Mouse (Mus musculus) forebrain, postnatal 0 days (tissue): ENCODE measurements at regions not wholly inside any gene's neighbourhood (a gene's known extent, or its start where the extent isn't known, plus 50 kb on each side); places are given as distances from the start of the nearest gene placed in this dataset.
"Not testable (repeated sequence)": the region's sequence is repeated elsewhere in the genome, so short reads cannot be mapped to it uniquely, and the experiment has no call there.

Experiments
- ATAC-seq: fragments of 200-750 bp; cut with Nextera tagmentation; 2 replicates; pipeline ENCODE4 v1.8.0; 2017; ENCODE audit warnings: mild to moderate bottlenecking, moderate library complexity
- DNase-seq: peaks from one replicate; pipeline ENCODE4 v3.0.0-alpha.2; 2015
- H3K27ac ChIP-seq: fragments of 300-500 bp; sonication (generic); 2 replicates; pipeline ENCODE4 v1.5.1; 2014; ENCODE audit warnings: low read depth, mild to moderate bottlenecking, antibody characterized with exemption, low read length, moderate library complexity, mixed read lengths
- H3K27me3 ChIP-seq: fragments of 300-500 bp; sonication (generic); 2 replicates; pipeline ENCODE4 v1.6.1; 2014; ENCODE audit warnings: mild to moderate bottlenecking, low read length, mixed read lengths; ENCODE audit not compliant: insufficient read depth
- H3K36me3 ChIP-seq: fragments of 300-500 bp; sonication (generic); 2 replicates; pipeline ENCODE4 v1.6.1; 2014; ENCODE audit warnings: mild to moderate bottlenecking, moderate library complexity; ENCODE audit not compliant: insufficient read depth
- H3K4me1 ChIP-seq: fragments of 300-500 bp; sonication (generic); 2 replicates; pipeline ENCODE4 v1.6.1; 2014; ENCODE audit warnings: antibody characterized with exemption; ENCODE audit not compliant: insufficient read depth
- H3K4me2 ChIP-seq: fragments of 300-500 bp; sonication (generic); 2 replicates; pipeline ENCODE4 v1.6.1; 2014; ENCODE audit warnings: low read depth, mild to moderate bottlenecking, moderate library complexity
- H3K4me3 ChIP-seq: fragments of 300-500 bp; sonication (generic); 2 replicates; pipeline ENCODE4 v1.5.1; 2014; ENCODE audit warnings: low read depth, low read length, mixed read lengths
- H3K9ac ChIP-seq: fragments of 300-500 bp; sonication (generic); 2 replicates; pipeline ENCODE4 v1.6.1; 2014; ENCODE audit warnings: mild to moderate bottlenecking
- H3K9me3 ChIP-seq: fragments of 300-500 bp; sonication (generic); 2 replicates; pipeline ENCODE4 v1.6.1; 2016; ENCODE audit warnings: low read length
- CTCF ChIP-seq: sonication (generic); IDR thresholded peaks from 2 replicates; pipeline ENCODE4 v1.5.1; 2016; ENCODE audit warnings: antibody characterized with exemption, control low read depth, low read depth
- WGBS: fragments of 180-500 bp; shearing (Covaris S2); extraction: QIAGEN DNeasy Blood & Tissue Kit; methylation state at CpG from one replicate; pipeline ENCODE4 v1.1.7; 2014; 5-methylcytosine and 5-hydroxymethylcytosine counted together

DNA sequence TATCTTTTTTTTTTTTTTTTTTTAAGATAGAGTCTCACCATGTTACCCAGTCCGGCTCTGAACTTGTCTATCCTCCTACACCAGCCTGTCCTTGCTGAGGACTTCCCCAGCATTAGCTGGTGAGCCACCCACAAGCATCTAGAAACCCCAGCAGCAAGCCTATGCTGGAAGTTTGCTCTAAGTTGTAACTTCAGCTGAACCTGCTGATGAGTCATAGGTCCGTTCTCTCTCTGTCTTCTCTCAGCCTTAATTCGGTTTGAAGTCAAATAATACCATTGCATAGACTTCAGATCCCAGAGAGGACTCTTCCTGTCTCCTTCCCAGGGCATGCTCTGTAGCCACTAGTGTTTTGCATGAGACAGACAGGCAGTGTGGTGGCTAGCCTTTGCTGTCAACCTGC, 68.3 kb upstream of the Myrip start:
- Histone ChIP-seq H3K4me1 (no peaks in the 10 kb centered on the region), H3K4me2 (no peak overlapping the region), H3K27me3 (no peaks in the 10 kb centered on the region), H3K9me3 (no peaks in the 10 kb centered on the region), H3K27ac (no peak overlapping the region), H3K4me3 (no peak overlapping the region), H3K9ac (no peak overlapping the region), H3K36me3 (no peaks in the 10 kb centered on the region)
- DNase-seq (no peak), ATAC-seq (no peak)
- TF ChIP-seq CTCF, result no peak
- WGBS, result 84% methylated on average over 3 of the region's 3 CpGs

GRCm38 (mm10) chr9:120235054-120235453, 66.3 kb upstream of the Myrip start:
- not testable (repeated sequence) for H3K36me3 ChIP-seq, H3K9ac ChIP-seq, H3K4me2 ChIP-seq, H3K4me1 ChIP-seq, H3K4me3 ChIP-seq, H3K27ac ChIP-seq, ATAC-seq, H3K9me3 ChIP-seq, H3K27me3 ChIP-seq, DNase-seq
- WGBS, result 93% methylated on average over 4 of the region's 4 CpGs
- TF ChIP-seq CTCF, result peak; percentile 29; the same call in 1 of the 2 replicates

- no peaks in the 10 kb centered on the region for H3K27me3 ChIP-seq
- DNase-seq (no peak), ATAC-seq (no peak)
- H3K27ac ChIP-seq, result no peak overlapping the region
- H3K36me3 ChIP-seq, result no peaks in the 10 kb centered on the region
- peak; percentile 37; the same call in 1 of the 2 replicates for TF ChIP-seq CTCF
- H3K9me3 ChIP-seq, result no peaks in the 10 kb centered on the region
- 95% methylated on average over 5 of the region's 5 CpGs for WGBS
- H3K9ac ChIP-seq, result no peak overlapping the region
- H3K4me1 ChIP-seq, result no peaks in the 10 kb centered on the region
- no peak overlapping the region for H3K4me3 ChIP-seq
- H3K4me2 ChIP-seq, result no peak overlapping the region
Observed at GRCm38 (mm10) chr9:120245444-120245843, 55.9 kb upstream of the Myrip start.

DNA sequence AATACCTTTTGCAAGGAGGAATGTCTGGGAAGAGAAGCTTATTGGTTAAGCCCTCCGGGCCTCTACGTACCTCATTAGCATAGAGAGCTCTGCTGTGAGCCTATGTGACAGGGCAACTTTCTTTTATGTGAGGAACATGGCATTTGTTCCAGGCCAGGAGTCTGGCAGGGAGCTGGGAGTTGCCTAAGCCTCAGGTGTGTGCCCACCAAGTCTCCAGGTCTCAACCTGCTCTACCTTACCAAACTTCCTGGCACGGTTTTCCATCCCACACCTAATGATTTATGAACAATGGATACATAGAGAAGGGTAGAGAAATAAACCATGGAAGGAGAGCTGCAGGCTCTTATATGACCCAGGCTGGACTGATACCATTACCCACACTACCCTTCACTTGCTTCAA, 52.6 kb upstream of the Myrip start:
- H3K9me3 ChIP-seq, result no peaks in the 10 kb centered on the region
- ATAC-seq, result no peak
- H3K27ac ChIP-seq, result no peak overlapping the region
- no peak for DNase-seq
- WGBS, result 82% methylated on average over 3 of the region's 3 CpGs
- no peak for TF ChIP-seq CTCF
- no peaks in the 10 kb centered on the region for H3K36me3 ChIP-seq
- no peak overlapping the region for H3K4me2 ChIP-seq
- H3K9ac ChIP-seq, result no peak overlapping the region
- no peak overlapping the region for H3K4me3 ChIP-seq
- H3K27me3 ChIP-seq, result no peaks in the 10 kb centered on the region
- H3K4me1 ChIP-seq, result no peaks in the 10 kb centered on the region
